Mouse (Mus musculus): ENCODE measurements at regions not wholly inside any gene's neighbourhood (a gene's known extent, or its start where the extent isn't known, plus 50 kb on each side); places are given as distances from the start of the nearest gene placed in this dataset.

DNA sequence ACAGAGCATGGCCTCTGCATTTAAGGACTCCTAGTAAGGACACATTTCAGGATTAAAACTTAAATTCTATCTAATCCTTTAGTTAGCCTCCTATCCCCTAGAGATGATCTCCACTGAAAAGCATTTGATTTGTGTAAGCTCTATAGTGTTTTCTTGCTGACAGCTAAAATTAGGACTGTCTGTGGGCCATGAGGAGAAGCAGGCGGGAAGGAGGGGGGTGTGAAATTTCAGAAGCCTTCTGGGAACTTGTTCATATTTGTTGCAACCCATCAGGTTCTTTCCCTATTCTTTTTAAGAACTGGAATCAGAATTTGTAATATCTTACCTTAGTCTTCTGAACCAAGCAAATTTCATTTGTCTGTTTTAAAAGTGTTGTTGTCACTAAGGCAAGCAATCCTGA, 114.7 kb upstream of the Sp4 start:
- no peak for DNase-seq (ENCODE audit: low spot score)

GRCm38 (mm10) chr12:118411767-118412430, 110.7 kb upstream of the Sp4 start:
- DNase-seq (ENCODE audit: low spot score): no peak

GRCm38 (mm10) chr12:118410917-118411316, 109.7 kb upstream of the Sp4 start:
- DNase-seq (ENCODE audit: low spot score): no peak

DNA sequence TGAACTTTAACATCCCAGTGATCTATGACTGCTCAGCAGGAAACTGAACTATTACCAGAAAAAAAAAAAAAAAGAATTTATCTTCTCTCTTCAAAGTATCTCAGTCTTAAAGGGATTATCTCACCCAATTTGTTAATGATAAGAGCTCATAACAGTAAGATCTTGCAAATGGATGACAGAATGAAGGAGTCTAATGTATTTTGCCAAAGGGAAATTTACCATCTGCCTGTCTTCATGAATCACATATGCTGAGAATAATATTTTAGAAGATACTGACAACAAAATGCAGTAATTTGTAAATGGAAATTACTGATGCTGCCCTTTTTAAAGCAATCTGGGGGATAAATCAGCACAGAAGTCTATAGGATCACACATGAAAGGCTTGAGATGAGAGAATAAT, 103.9 kb upstream of the Sp4 start:
- no peak for DNase-seq (ENCODE audit: low spot score)

- no peak for DNase-seq (ENCODE audit: low spot score)
Observed at GRCm38 (mm10) chr12:118404171-118404570, 102.9 kb upstream of the Sp4 start.

- DNase-seq (ENCODE audit: low spot score): no peak
Observed at GRCm38 (mm10) chr12:118403519-118404087, 102.4 kb upstream of the Sp4 start.

DNA sequence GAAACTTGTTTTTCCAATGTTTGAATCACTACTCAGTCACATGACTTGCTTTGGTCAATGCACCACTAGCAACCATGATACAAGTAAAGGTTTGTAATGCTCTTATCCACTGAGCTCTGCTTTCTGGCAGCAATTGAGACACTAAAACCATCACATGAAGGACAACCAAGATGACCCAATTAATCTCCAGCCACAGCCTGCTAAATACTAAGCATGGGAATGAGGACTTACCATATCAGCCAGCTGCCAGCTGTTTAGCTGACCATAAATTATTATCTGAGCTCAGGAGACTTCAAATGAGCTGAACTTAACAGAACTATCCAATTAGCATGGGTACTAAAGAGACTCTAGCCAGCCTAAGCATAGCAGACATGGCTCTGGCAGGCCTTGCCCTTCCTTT, 100.1 kb upstream of the Sp4 start:
- DNase-seq (ENCODE audit: low spot score): no peak

GRCm38 (mm10) chr12:118391654-118392053, 90.4 kb upstream of the Sp4 start:
- DNase-seq (ENCODE audit: low spot score): no peak

GRCm38 (mm10) chr12:118381013-118381412, 79.8 kb upstream of the Sp4 start:
- no peak for DNase-seq (ENCODE audit: low spot score)

DNA sequence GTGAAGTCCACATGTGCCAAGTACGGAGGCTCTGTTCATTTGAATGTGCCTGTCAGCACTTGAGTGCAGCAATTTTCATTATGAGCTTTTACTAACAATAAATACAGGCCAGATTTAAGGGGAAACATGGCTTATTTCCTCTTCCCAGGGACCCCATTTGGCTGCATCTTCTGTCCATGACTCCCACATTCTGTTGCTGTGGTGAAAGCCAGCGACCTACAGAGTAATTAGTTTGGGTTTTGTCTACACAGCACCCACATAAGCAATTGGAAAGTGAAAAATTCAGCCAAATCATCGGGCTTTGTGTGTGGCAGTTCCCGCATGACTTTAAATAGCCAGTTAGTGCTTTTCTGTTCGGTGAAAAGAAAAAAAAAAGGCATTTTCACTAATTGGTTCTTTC, 76.7 kb upstream of the Sp4 start:
- DNase-seq (ENCODE audit: low spot score): no peak

GRCm38 (mm10) chr12:118376521-118377493, 75.6 kb upstream of the Sp4 start:
- no peak for DNase-seq (ENCODE audit: low spot score)

- no peak for DNase-seq (ENCODE audit: low spot score)
Observed at GRCm38 (mm10) chr12:118373250-118373649, 72.0 kb upstream of the Sp4 start.

DNA sequence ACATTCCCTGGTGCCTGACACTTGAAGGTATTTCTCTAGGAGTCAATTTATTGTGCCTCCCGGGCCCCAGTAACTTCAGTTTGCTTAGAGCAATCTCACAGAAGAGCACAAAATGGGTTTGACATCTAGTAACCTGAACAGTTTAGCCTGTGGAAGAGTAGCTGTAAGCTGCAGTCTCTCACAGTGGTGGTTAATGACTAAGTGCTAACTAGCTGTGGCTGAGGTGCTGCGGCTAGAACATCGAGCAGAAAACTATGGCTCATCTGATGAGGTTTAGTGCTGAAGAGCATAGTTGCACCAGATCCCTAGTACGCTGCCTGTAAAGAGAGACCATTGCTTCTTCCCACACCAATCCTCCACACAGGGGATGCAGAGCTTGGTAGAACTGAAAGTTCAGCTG, 70.7 kb upstream of the Sp4 start:
- DNase-seq (ENCODE audit: low spot score): no peak

DNA sequence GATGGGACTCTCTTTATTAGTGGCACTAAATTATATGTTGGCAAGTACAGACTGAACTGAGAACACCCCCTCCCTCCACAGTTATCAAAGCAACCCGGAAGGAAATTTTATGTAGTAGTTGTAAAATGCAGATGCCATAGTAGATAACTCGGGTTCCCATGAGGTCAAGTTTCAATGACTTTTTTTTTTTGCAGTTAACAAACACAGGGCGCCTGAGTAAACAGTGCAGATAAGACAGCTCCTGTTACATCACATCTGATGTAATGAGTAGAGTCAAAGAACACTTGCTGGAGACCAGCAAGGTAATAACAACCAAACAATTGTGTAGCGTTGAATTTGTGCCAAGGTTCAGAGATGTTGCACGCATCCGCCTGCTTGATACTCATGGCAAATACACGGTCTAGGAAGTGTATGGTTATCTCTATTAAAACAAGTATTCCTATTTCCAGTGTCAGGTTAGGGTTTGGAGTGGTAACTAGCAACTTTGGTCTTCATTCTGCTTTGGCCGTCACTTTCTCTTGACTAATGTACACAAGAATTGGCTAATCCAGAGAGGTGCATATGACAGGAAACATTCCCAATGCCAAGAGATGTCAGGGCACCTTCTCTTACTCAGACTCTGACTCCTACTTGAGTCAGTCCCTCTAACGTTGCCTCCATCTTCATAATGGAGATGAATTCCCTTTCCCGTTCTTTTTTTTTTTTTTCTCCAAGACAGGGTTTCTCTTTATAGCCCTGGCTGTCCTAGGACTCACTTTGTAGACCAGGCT, 66.3 kb upstream of the Sp4 start:
- DNase-seq (ENCODE audit: low spot score): no peak

DNA sequence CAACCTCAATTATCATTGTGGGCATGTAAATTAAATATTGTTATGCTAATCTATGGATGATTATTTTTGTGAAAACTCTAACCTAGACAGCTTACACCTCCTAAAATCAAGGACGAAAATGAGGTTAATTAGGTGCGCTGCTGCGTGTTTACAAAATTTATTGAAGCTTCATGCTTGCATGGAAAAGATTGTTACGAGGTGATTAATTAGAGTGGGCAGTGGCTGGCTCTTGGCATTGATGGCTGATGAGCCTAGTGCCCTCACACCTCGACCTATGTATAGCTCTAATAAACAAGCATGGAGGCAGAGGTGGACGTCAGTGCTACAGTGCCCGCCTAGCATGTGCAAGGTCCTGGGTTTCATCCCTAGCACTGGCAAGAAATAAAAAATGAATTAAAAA, 51.6 kb upstream of the Sp4 start:
- no peak for DNase-seq (ENCODE audit: low spot score)

DNA sequence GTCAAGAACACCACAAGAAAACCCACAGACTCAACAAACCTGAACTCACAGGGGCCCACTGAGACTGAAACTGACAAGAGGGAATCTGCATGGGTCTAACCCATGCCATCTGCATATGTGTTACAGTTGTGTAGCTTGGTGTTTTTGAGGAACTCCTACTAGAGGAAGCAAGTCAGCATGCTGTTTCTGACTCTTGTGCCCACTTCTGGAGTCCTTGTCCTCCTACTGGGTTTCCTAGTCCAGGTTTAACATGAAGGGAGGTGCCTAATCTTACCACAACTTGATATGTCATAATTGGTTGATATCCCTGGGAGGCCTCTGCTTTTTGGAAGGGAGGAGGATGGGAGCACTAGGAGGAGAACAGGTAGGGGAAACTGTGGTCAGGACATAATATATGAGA, 50.2 kb upstream of the Sp4 start:
- no peak for DNase-seq (ENCODE audit: low spot score)

Data from heart, adult 8-10 months (tissue).